Mouse (Mus musculus): ENCODE measurements around the gene Ehd1. TPM values are rescaled to one million over a fixed set of nuclear protein-coding genes. Genes with fewer than 3 reads are reported as not detected.
"Not testable (repeated sequence)": the region's sequence is repeated elsewhere in the genome, so short reads cannot be mapped to it uniquely, and the experiment has no call there.

The Ehd1 gene
- total and polyA plus RNA-seq, 3 experiments = 129 to 470 (median 133) TPM

GRCm38 (mm10) chr19:6300402-6300841 is 23.9 kb downstream of the Ehd1 start:
- DNase-seq = no peak

- no peak for DNase-seq
Observed at GRCm38 (mm10) chr19:6302114-6302513, 25.6 kb downstream of the Ehd1 start.

GRCm38 (mm10) chr19:6302522-6302921 is 26.0 kb downstream of the Ehd1 start:
- peak; percentile 37 for DNase-seq

GRCm38 (mm10) chr19:6303831-6304230 is 27.3 kb downstream of the Ehd1 start:
- DNase-seq = no peak

GRCm38 (mm10) chr19:6304787-6305516 is 28.4 kb downstream of the Ehd1 start:
- peak; percentile 93 for DNase-seq

- peak; percentile 49 for DNase-seq
Observed at GRCm38 (mm10) chr19:6305517-6306115, 29.1 kb downstream of the Ehd1 start.

GRCm38 (mm10) chr19:6306137-6306551 is 29.6 kb downstream of the Ehd1 start, which contains the start of gene Cdc42bpg:
Gene Cdc42bpg, plus strand, starts transcription at chr19:6306456.
- peak; percentile 94 for DNase-seq

- DNase-seq = peak; percentile 80
Observed at GRCm38 (mm10) chr19:6306586-6306985, 30.1 kb downstream of the Ehd1 start.

GRCm38 (mm10) chr19:6307733-6308531 is 31.4 kb downstream of the Ehd1 start:
- peak; percentile 77 for DNase-seq

GRCm38 (mm10) chr19:6310181-6310580 is 33.7 kb downstream of the Ehd1 start:
- no peak for DNase-seq

GRCm38 (mm10) chr19:6311783-6312182 is 35.3 kb downstream of the Ehd1 start:
- not testable (repeated sequence) for DNase-seq

GRCm38 (mm10) chr19:6313796-6314195 is 37.3 kb downstream of the Ehd1 start:
- DNase-seq = no peak

GRCm38 (mm10) chr19:6314513-6314912 is 38.0 kb downstream of the Ehd1 start:
- no peak for DNase-seq

- no peak for DNase-seq
Observed at GRCm38 (mm10) chr19:6315573-6315972, 39.0 kb downstream of the Ehd1 start.

- DNase-seq = no peak
Observed at GRCm38 (mm10) chr19:6318145-6318544, 41.6 kb downstream of the Ehd1 start.

- DNase-seq = no peak
Observed at GRCm38 (mm10) chr19:6321358-6321757, 44.8 kb downstream of the Ehd1 start.

- peak; percentile 80 for DNase-seq
Observed at GRCm38 (mm10) chr19:6321786-6322621, 45.5 kb downstream of the Ehd1 start.

GRCm38 (mm10) chr19:6324751-6325150 is 48.2 kb downstream of the Ehd1 start:
- DNase-seq = peak; percentile 68

- no peak for DNase-seq
Observed at GRCm38 (mm10) chr19:6331178-6331577, 54.7 kb downstream of the Ehd1 start.

- DNase-seq = peak; percentile 77
Observed at GRCm38 (mm10) chr19:6331719-6332516, 55.4 kb downstream of the Ehd1 start.

Data from adrenal gland, adult 2 months (tissue).